Mouse (Mus musculus) small intestine, adult 2 months (tissue): Measurements from ENCODE around the gene Tmub2.

Source experiments
- CTCF ChIP-seq: fragments of 200-500 bp; IDR thresholded peaks from 2 replicates; pipeline ENCODE4 v1.5.1; 2012; ENCODE audit warnings: low read depth, mild to moderate bottlenecking, control low read depth, inconsistent platforms, low read length, moderate library complexity, mixed read lengths; ENCODE audit not compliant: insufficient replicate concordance, insufficient read length; ENCODE audit errors: extremely low read depth
- POLR2A ChIP-seq: fragments of 200-500 bp; IDR thresholded peaks from 2 replicates; pipeline ENCODE4 v1.6.1; 2012; ENCODE audit warnings: low read depth, mild to moderate bottlenecking, control low read depth, inconsistent platforms, low read length, moderate library complexity

DNA sequence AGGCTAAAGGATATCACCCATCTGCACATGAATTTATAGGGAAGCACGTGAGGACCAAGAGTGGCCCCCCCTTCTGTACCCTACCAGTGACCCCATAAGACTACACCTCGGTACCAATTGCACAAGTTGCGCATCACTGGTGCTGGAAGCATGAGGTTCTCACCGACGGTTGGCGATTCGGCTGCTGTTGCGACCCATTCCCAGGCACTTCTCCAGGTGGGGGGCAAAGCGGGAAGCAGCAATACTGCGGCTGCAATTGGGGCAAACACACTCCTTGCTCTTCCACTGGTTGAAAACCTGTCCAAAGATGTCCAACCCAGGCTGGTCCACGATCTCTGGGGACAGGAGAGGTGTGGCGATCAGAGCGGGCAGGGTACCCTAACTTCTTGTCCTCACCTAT lies 9.2 kb downstream of the Tmub2 start:
- TF ChIP-seq POLR2A (no peak), CTCF (no peak)
